Mouse (Mus musculus) bone marrow, adult 2 months (tissue): ENCODE measurements around the gene Nexn.

Experiments used
- CTCF ChIP-seq: fragments of 200-500 bp; IDR thresholded peaks from 2 replicates; pipeline ENCODE4 v1.5.1; 2011; ENCODE audit warnings: low read length, control low read depth; ENCODE audit not compliant: control insufficient read depth, insufficient read depth
- POLR2A ChIP-seq: fragments of 200-500 bp; IDR thresholded peaks from 2 replicates; pipeline ENCODE4 v1.6.1; 2011; ENCODE audit warnings: low read depth, mild to moderate bottlenecking, control low read depth, low read length, borderline replicate concordance; ENCODE audit not compliant: control insufficient read depth

DNA sequence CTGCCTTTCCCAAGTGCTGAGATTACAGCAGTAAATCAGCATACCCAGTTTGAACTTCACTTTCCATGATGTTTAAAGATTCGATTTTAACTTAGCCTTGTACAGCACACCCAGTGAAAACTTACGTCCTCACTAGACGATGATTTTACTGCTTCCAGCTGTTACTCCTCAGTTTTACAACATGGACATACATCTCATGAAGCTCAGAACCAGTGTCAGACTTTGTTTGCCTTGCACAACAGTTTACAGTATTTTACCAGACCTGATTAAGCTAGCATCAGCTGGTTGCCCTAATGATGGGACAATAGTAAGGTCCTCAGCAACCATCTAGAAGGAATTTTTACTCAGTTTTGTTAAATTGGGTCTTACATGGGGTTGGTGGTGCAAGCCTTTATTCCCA is 25.1 kb downstream of the Nexn start:
- TF ChIP-seq CTCF (no peak), POLR2A (no peak)
